Mouse (Mus musculus): ENCODE data around the gene Frat2. TPM values are rescaled to one million over a fixed set of nuclear protein-coding genes. Genes with fewer than 3 reads are reported as not detected.
A peak's percentile ranks its signal among the peaks of the same experiment; 100 is the strongest.

The Frat2 gene
- polyA plus RNA-seq, 1 experiment from 2014 or later, result 7.2 TPM

DNA sequence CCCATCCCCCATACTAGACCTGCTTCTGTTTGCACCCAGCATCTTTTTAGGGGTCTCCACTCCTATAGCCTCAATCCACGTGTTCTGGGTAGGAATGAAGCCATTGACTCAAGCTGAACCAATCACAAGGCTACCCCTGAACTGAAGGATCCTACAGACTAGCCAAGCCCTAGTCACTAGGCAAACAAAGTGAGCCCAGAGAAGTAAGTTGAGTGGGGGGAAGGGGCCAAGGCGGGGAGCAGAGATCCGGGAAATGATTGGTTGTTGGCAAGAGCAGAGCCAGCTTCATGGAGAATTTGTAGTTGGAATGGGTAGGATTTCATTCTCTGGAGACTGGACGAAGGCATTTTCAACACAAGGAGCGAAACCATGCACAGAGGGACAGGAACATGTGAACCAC lies 31.0 kb downstream of the Frat2 start:
- H3K9ac ChIP-seq (ENCODE audit: low read length), result no peak overlapping the region
- H3K27ac ChIP-seq (ENCODE audit: low read depth, low read length), result no peak overlapping the region
- no peaks in the 10 kb centered on the region for H3K9me3 ChIP-seq (ENCODE audit: control insufficient read depth, low read length)
- DNase-seq (ENCODE audit: low spot score, missing footprints) (peak; percentile 10), ATAC-seq (ENCODE audit: low FRiP score) (no peak)
- no peaks in the 10 kb centered on the region for H3K36me3 ChIP-seq (ENCODE audit: control insufficient read depth, insufficient read depth, low read length)
- H3K27me3 ChIP-seq (ENCODE audit: control insufficient read depth, insufficient read depth, low read length), result no peaks in the 10 kb centered on the region
- no peaks in the 10 kb centered on the region for H3K4me1 ChIP-seq (ENCODE audit: control insufficient read depth, insufficient read depth, low read length)
- WGBS, result 60% methylated on average over 5 of the region's 5 CpGs
- no peak overlapping the region for H3K4me2 ChIP-seq
- H3K4me3 ChIP-seq (ENCODE audit: low read depth, low read length), result no peak overlapping the region

DNA sequence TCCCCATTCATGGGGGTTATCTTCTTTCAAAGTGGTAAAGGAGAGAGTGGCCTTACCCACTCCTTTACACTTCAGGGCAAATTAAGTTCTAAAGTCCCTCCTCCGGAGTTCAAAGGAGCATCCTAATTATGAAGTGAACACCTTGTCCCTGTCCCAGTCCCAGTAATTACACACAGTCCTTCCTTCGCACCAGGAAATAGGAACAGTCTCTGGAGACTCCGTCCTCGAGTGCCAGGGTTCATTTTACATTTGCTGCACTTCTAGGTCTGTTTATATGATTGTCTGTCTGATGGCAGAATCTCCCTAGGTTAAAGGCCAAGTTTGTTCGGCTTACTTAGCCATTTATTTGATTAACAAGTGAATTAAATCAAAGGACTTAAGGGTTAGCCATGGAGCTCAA lies 31.5 kb downstream of the Frat2 start:
- 78% methylated on average over 5 of the region's 5 CpGs for WGBS
- no peaks in the 10 kb centered on the region for H3K27me3 ChIP-seq (ENCODE audit: control insufficient read depth, insufficient read depth, low read length)
- H3K9ac ChIP-seq (ENCODE audit: low read length), result no peak overlapping the region
- no peaks in the 10 kb centered on the region for H3K4me1 ChIP-seq (ENCODE audit: control insufficient read depth, insufficient read depth, low read length)
- no peak overlapping the region for H3K27ac ChIP-seq (ENCODE audit: low read depth, low read length)
- no peaks in the 10 kb centered on the region for H3K9me3 ChIP-seq (ENCODE audit: control insufficient read depth, low read length)
- no peak for DNase-seq (ENCODE audit: low spot score, missing footprints)
- no peaks in the 10 kb centered on the region for H3K36me3 ChIP-seq (ENCODE audit: control insufficient read depth, insufficient read depth, low read length)
- ATAC-seq (ENCODE audit: low FRiP score), result no peak
- no peak overlapping the region for H3K4me3 ChIP-seq (ENCODE audit: low read depth, low read length)
- no peak overlapping the region for H3K4me2 ChIP-seq

DNA sequence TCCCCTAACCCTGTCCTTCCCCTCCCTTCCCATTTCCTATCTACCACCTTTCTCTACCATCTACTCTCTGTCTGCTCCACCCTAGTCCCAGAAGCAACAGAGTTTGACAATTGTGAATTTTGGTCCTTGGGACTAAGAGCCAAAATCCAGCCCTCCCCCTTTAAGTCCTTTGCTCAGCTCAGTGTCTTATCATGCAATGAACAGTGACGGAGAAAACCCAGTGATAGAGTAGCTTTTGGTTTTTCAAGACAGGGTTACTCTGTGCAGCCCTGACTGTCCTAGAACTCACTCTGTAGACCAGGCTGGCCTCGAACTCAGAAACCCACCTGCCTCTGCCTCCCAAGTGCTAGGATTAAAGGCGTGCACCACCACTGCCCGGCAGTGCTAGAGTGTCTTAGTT lies 34.6 kb downstream of the Frat2 start:
- no peaks in the 10 kb centered on the region for H3K27me3 ChIP-seq (ENCODE audit: control insufficient read depth, insufficient read depth, low read length)
- no peak overlapping the region for H3K27ac ChIP-seq (ENCODE audit: low read depth, low read length)
- no peaks in the 10 kb centered on the region for H3K9me3 ChIP-seq (ENCODE audit: control insufficient read depth, low read length)
- peak; percentile 19 for DNase-seq (ENCODE audit: low spot score, missing footprints)
- WGBS, result 91% methylated on average over 4 of the region's 4 CpGs
- H3K4me1 ChIP-seq (ENCODE audit: control insufficient read depth, insufficient read depth, low read length), result no peaks in the 10 kb centered on the region
- H3K9ac ChIP-seq (ENCODE audit: low read length), result no peak overlapping the region
- H3K4me3 ChIP-seq (ENCODE audit: low read depth, low read length), result no peak overlapping the region
- no peaks in the 10 kb centered on the region for H3K36me3 ChIP-seq (ENCODE audit: control insufficient read depth, insufficient read depth, low read length)
- H3K4me2 ChIP-seq, result no peak overlapping the region
- no peak for ATAC-seq (ENCODE audit: low FRiP score)

DNA sequence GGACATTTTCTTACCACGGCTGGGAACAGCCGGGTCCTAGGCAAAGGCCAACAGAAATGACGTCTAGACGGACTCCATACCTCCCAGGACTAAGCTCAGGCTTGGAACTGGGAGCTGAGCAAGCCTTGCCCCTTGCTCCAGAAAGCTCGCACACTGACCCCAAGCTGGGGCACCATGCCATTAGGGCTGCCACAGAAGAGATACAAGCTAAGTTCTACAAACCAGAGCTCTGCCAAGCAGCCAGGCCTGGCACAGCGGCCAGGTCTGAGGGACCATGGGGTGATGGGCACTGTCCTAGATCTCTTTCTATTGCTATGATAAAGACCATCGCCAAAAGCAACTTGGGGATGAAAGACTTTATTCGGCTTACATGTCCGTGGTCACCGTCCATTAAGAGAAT lies 35.4 kb downstream of the Frat2 start:
- DNase-seq (ENCODE audit: low spot score, missing footprints) (peak; percentile 33), ATAC-seq (ENCODE audit: low FRiP score) (no peak)
- Histone ChIP-seq H3K4me1 (ENCODE audit: control insufficient read depth, insufficient read depth, low read length) (no peaks in the 10 kb centered on the region), H3K4me2 (no peak overlapping the region), H3K9ac (ENCODE audit: low read length) (no peak overlapping the region), H3K27me3 (ENCODE audit: control insufficient read depth, insufficient read depth, low read length) (no peaks in the 10 kb centered on the region), H3K9me3 (ENCODE audit: control insufficient read depth, low read length) (no peaks in the 10 kb centered on the region), H3K4me3 (ENCODE audit: low read depth, low read length) (no peak overlapping the region), H3K27ac (ENCODE audit: low read depth, low read length) (no peak overlapping the region), H3K36me3 (ENCODE audit: control insufficient read depth, insufficient read depth, low read length) (no peaks in the 10 kb centered on the region)
- 93% methylated on average over 10 of the region's 10 CpGs for WGBS

DNA sequence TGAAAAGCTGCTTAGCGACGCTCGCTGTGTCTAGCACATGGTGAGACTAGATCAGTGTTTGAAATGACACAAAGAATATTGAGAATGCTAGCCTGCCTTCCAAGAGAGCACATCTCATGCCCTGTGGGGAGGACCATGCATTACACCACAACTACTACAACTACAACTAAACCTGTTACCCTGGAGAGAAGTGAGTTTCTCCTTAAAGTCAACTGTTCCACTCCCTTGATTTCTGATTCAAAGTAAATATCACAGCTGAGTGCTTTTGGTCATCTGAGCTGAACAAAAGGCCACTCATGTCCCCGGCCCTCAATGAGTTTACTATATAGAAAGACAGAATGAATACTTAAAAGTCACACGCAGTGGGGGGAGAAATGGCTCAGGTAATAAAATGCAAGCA lies 37.9 kb downstream of the Frat2 start:
- DNase-seq (ENCODE audit: low spot score, missing footprints), result peak; percentile 21
- 76% methylated on average over 5 of the region's 5 CpGs for WGBS
- no peaks in the 10 kb centered on the region for H3K27me3 ChIP-seq (ENCODE audit: control insufficient read depth, insufficient read depth, low read length)
- H3K36me3 ChIP-seq (ENCODE audit: control insufficient read depth, insufficient read depth, low read length), result no peaks in the 10 kb centered on the region
- ATAC-seq (ENCODE audit: low FRiP score), result no peak
- no peak overlapping the region for H3K9ac ChIP-seq (ENCODE audit: low read length)
- no peak overlapping the region for H3K4me2 ChIP-seq
- no peaks in the 10 kb centered on the region for H3K9me3 ChIP-seq (ENCODE audit: control insufficient read depth, low read length)
- no peak overlapping the region for H3K4me3 ChIP-seq (ENCODE audit: low read depth, low read length)
- H3K4me1 ChIP-seq (ENCODE audit: control insufficient read depth, insufficient read depth, low read length), result no peaks in the 10 kb centered on the region
- no peak overlapping the region for H3K27ac ChIP-seq (ENCODE audit: low read depth, low read length)

DNA sequence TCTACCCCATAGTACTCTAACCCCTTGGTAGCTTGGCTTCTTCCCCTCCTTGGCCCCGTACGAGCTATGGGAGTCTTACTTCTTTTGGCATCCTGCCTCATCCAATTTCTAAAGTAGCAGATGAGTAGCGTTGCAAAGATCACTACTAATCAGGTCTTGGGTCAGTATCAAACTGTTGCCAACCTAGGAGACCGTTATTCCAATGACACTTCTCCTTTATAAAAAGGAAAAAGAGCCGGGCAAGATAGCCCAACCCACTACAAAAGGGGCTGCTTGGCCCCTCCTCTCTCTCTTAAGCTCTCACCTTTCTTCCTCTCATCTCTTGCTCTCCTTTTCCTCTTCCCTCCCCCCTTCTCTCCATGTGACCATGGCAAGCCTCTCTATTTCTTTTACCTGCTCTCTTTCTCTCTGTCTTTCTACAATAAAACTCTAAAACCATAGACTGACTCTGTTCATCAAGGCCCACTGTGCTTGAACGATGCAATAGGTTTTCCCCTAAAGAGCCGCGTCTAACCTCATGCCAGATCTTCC lies 39.8 kb downstream of the Frat2 start:
- Histone ChIP-seq H3K4me2 (no peak overlapping the region), H3K9ac (ENCODE audit: low read length) (no peak overlapping the region), H3K27ac (ENCODE audit: low read depth, low read length) (no peak overlapping the region), H3K4me3 (ENCODE audit: low read depth, low read length) (no peak overlapping the region), H3K27me3 (ENCODE audit: control insufficient read depth, insufficient read depth, low read length) (no peaks in the 10 kb centered on the region), H3K9me3 (ENCODE audit: control insufficient read depth, low read length) (no peaks in the 10 kb centered on the region), H3K36me3 (ENCODE audit: control insufficient read depth, insufficient read depth, low read length) (no peaks in the 10 kb centered on the region), H3K4me1 (ENCODE audit: control insufficient read depth, insufficient read depth, low read length) (no peaks in the 10 kb centered on the region)
- WGBS, result 81% methylated on average over 8 of the region's 8 CpGs
- ATAC-seq (ENCODE audit: low FRiP score) (no peak), DNase-seq (ENCODE audit: low spot score, missing footprints) (peak; percentile 10)

DNA sequence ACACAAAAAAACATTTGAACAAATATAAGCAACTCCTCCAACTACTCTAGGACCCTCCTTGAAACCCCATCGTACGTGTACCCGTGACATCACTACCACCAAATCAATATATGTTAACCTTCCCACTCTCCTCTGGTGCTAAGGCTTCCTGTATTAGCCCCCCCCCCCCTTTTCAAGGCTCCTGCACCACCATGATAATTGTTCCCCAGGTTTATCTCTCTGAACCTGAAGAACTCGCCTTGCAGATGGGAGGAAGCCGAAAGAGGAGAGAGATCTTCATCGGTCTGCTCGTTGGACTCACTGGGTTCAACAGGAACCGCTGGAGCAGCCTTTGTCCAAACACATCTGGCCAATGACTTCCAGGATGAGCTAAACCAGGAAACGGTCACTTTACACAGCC lies 40.4 kb downstream of the Frat2 start:
- H3K4me3 ChIP-seq (ENCODE audit: low read depth, low read length), result no peak overlapping the region
- 90% methylated on average over 9 of the region's 9 CpGs for WGBS

DNA sequence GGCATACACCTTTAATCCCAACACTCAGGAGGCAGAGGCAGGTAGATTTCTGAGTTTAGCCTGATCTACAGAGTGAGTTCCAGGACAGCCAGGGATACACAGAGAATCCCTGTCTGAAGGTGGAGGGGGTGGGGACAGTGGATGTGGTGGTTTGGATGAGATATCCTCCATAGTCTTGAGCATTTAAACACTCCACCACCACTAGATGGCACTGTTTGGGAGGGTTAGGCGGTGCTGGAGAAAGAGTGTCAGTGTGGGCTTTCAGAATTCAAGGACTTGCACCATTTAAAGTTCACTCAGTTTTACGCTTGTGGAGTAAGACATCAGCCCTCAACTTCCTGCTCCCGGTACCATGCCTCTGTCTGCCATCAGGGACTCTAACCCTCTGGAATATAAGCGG lies 42.1 kb downstream of the Frat2 start:
- Histone ChIP-seq H3K27ac (ENCODE audit: low read depth, low read length) (no peak overlapping the region), H3K4me2 (no peak overlapping the region), H3K27me3 (ENCODE audit: control insufficient read depth, insufficient read depth, low read length) (no peaks in the 10 kb centered on the region), H3K9me3 (ENCODE audit: control insufficient read depth, low read length) (no peaks in the 10 kb centered on the region), H3K4me3 (ENCODE audit: low read depth, low read length) (no peak overlapping the region), H3K36me3 (ENCODE audit: control insufficient read depth, insufficient read depth, low read length) (no peaks in the 10 kb centered on the region), H3K4me1 (ENCODE audit: control insufficient read depth, insufficient read depth, low read length) (peaks cover under 1% of the 10 kb centered on the region; the same call in 1 of the 2 replicates), H3K9ac (ENCODE audit: low read length) (no peak overlapping the region)
- ATAC-seq (ENCODE audit: low FRiP score), result no peak
- no peak for DNase-seq (ENCODE audit: low spot score, missing footprints)
- WGBS, result 88% methylated on average over 4 of the region's 4 CpGs

More for the DNA sequence above, 40.4 kb downstream of the Frat2 start:
- no peak overlapping the region for H3K9ac ChIP-seq (ENCODE audit: low read length)
- no peak for ATAC-seq (ENCODE audit: low FRiP score)
- H3K27me3 ChIP-seq (ENCODE audit: control insufficient read depth, insufficient read depth, low read length), result no peaks in the 10 kb centered on the region
- H3K27ac ChIP-seq (ENCODE audit: low read depth, low read length), result no peak overlapping the region
- no peaks in the 10 kb centered on the region for H3K9me3 ChIP-seq (ENCODE audit: control insufficient read depth, low read length)
- no peaks in the 10 kb centered on the region for H3K4me1 ChIP-seq (ENCODE audit: control insufficient read depth, insufficient read depth, low read length)
- no peaks in the 10 kb centered on the region for H3K36me3 ChIP-seq (ENCODE audit: control insufficient read depth, insufficient read depth, low read length)
- no peak for DNase-seq (ENCODE audit: low spot score, missing footprints)
- no peak overlapping the region for H3K4me2 ChIP-seq

DNA sequence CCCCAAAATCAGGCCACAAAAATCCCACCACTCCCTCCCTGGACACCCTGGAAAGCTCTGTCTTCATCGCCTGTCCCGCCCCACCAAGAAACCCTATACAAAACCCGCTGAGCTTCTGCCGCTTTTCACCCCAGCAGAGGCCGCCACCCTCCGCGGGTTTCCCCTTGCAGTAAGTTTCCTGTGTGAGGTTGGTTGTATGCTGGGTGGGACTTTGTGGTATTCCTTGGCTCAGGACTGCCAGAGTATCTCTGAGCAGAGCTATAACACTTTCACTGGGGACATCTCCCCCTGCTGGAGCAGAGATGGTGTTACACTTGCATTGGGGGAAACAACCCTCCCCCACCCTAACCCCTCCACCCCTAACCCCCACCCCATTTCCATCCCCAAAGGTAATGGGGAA lies 44.6 kb downstream of the Frat2 start:
- Histone ChIP-seq H3K4me3 (ENCODE audit: low read depth, low read length) (no peak overlapping the region), H3K4me1 (ENCODE audit: control insufficient read depth, insufficient read depth, low read length) (peaks cover 11% of the 10 kb centered on the region; the same call in 1 of the 2 replicates), H3K9ac (ENCODE audit: low read length) (no peak overlapping the region), H3K4me2 (no peak overlapping the region), H3K36me3 (ENCODE audit: control insufficient read depth, insufficient read depth, low read length) (no peaks in the 10 kb centered on the region), H3K27me3 (ENCODE audit: control insufficient read depth, insufficient read depth, low read length) (no peaks in the 10 kb centered on the region), H3K27ac (ENCODE audit: low read depth, low read length) (no peak overlapping the region), H3K9me3 (ENCODE audit: control insufficient read depth, low read length) (no peaks in the 10 kb centered on the region)
- DNase-seq (ENCODE audit: low spot score, missing footprints) (no peak), ATAC-seq (ENCODE audit: low FRiP score) (no peak)
- WGBS, result 39% methylated on average over 7 of the region's 7 CpGs
